Mouse (Mus musculus) small intestine, adult 2 months (tissue): ENCODE data around the gene Rnf123.

Experiments used
- CTCF ChIP-seq: fragments of 200-500 bp; IDR thresholded peaks from 2 replicates; pipeline ENCODE4 v1.5.1; 2012; ENCODE audit warnings: low read depth, mild to moderate bottlenecking, control low read depth, inconsistent platforms, low read length, moderate library complexity, mixed read lengths; ENCODE audit not compliant: insufficient replicate concordance, insufficient read length; ENCODE audit errors: extremely low read depth
- POLR2A ChIP-seq: fragments of 200-500 bp; IDR thresholded peaks from 2 replicates; pipeline ENCODE4 v1.6.1; 2012; ENCODE audit warnings: low read depth, mild to moderate bottlenecking, control low read depth, inconsistent platforms, low read length, moderate library complexity

GRCm38 (mm10) chr9:108082549-108082948 is 597 bp downstream of the Rnf123 start:
- TF ChIP-seq CTCF (no peak), POLR2A (no peak)
